Mouse (Mus musculus): ENCODE measurements around the gene Rilpl1. TPM values are rescaled to one million over a fixed set of nuclear protein-coding genes. Genes with fewer than 3 reads are reported as not detected.
"Not testable (repeated sequence)": the region's sequence is repeated elsewhere in the genome, so short reads cannot be mapped to it uniquely, and the experiment has no call there.

The Rilpl1 gene
- total RNA-seq, 2 experiments from 2014 or later, result 68.7 to 72.1 TPM

DNA sequence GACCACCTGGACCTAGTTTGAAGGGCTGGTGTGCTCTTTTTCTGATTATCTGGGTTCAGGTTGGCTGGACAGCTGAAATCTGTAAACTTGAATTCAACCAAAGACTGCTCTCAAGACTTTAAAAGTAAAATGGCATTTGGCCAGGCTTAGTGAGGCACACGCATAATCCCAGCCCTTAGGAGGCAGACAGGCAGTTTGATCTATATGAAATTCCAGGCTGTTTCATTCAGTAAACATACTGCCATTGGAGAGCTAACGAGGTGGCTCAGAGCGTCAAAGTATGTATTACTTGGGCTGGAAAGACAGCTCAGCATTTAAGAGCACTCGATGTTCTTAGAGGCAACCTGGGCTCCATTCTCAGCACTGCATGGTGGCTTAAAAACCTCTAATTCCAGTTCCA, 39.5 kb downstream of the Rilpl1 start:
- DNase-seq, result no peak

DNA sequence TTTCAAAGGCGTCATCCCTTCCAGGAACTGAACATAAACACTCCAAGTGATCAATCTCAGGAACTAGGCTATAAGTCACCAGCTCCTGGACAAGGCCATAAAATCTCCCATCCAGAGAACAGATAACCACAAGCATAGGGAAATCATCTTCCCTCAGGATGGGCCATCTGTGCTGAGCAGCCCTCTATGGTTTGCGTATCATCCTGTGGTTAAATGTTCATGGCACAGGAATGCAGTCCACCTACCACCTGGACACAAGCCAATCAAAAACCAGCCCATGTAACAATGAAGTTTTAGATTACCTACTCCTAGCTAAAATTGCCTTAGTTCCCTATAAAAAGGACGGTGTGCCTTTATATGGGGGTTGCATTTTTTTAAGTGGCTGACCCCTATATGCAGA, 42.3 kb downstream of the Rilpl1 start:
- no peak for DNase-seq

DNA sequence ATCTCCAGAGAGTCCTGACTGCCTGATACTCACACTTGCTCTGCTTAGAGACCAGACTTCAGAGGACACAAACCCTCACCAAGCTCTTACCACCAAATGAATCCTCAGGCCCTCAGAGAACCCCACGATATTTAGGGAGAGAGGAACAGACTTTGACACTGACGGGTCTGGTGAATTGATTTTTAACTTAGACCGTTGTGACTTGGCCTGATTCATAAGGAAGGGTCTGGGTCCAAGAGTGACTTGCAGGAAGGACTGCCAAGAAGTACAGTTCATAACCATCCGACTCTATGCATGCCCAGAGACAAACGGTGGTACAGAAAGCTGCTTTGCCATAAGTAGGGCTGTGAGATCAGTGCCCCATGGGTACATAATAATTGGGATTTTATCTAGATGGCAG, 45.5 kb downstream of the Rilpl1 start:
- DNase-seq, result no peak

DNA sequence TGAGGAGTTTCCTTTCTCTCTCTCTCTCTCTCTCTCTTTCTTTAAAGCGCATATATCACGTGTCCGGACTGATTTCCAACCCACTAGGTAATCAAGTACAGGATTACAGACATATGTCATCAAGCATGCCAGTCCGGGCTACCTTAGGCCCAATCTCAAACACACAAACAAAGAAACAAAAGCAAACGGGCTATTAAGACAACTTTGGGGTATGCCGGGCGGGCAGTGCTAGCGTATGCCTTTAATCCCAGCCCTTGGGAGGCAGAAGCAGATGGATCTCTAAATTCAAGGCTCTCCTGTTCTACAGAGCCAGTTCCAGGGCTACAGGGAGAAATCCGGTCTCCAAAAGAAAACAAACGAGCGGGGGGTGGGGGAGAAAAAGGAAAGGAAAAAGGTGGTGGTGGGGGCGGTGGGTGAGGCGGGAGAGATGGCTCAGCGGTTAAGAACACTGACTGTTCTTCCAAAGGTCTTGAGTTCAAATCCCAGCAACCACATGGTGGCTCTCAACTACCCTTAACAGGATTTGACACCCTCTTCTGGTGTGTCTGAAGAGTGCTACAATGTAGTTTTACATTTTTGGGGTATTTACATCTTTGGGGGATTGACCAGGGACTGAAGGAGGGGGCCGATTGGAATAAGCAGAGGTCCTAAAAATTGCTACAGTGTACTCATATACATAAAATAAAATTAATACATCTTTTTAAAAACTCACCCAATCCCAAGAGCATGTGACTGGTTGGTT, 47.4 kb downstream of the Rilpl1 start:
- DNase-seq, result no peak

DNA sequence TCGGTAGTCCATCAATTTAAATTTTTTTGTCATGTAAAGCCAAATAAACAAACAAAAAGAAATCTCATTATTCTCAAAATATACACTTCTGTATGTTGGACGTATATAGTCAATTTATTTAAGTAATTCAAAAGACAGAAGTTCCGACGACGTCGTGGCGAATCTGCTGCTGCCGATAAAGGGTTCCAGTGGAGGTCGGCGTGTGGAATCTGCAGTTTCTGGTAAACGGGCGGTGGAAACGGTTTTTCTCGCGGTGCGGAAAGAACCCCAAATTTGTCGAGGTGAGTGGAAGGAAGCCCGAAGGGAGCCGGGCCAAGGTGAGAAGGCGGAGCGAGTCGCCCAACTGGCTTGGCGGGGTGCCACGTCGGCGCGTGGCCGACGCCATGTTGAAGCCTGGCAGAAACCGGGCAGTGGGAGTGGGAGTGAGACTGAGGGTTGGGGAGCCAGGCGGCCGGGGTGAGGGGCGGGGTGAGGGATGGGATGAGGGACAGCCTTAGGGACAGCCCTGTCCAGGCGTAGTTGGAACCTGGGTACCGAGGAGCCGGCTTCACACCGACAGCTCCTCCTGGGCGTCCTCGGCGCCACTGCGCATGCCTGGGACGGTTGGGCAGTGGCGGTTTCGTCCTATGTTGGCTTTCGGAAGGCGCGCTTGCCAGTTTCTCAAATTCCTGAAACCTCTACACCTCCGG, 48.1 kb downstream of the Rilpl1 start, which contains the start of gene Snrnp35:
Snrnp35 (plus strand) TSS at position 169 of the 689 bp plus-strand sequence.
- peak; percentile 87 for DNase-seq

DNA sequence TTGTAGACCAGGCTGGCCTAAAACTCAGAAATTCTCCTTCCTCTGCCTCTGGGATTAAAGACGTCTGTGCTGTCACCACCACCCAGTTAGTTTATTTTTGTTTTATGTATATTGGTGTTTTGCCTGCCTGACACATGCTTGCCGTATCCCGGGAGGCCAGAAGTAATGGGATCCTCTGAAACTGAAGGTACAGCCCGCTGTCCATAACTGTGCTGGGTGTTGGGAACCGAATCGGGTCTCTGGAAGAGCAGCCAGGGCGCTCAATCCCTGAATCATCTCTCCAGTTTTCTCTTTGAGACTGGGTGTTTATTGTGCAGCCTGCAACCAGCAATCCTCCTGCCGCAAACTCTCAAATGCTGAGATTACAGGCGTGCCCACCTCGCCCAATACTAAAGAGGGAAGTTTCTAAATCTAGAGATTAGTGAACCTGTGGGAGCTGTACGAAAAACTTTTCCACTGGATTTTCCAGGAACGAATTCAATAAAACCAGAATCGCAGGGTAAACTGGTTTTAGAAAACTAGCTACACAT, 48.7 kb downstream of the Rilpl1 start:
- no peak for DNase-seq

DNA sequence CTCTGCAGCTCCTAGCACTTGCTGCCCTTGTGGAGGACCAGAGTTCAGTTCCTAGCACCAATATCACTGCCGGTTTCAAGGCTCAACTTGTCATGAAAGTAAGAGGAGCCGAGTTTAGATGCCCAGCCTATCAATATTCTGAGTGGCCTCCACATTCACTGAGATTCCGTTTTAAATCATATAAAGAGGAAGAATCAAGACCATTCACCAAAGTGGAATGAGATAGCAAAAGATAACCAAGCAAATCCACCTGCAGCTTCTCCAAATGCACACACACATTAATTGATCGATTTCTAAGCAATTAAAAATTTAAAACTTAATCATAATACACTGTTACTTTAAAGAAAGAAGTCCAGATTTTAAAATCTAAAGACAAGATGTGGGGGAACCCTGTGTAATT, 49.5 kb downstream of the Rilpl1 start:
- no peak for DNase-seq

DNA sequence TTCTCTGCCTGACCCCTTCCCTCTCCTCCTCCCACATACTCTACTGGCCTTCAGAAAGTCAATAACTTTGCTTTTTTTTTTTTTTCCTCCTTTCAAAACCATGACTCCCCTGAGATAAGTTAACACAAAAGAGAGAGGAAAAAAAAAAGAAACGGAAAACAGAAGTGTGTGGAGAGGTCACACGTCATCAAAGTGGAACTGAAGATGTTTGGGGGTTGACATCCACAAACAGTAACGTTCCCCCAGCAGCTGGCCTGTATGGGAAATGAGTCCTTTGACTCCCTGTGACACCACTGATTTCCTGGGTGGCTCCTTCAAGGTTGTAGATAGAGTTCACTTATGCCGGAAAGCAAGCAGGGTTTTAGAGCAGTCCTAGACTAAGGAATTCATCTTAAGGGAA, 51.1 kb downstream of the Rilpl1 start:
- no peak for DNase-seq

DNA sequence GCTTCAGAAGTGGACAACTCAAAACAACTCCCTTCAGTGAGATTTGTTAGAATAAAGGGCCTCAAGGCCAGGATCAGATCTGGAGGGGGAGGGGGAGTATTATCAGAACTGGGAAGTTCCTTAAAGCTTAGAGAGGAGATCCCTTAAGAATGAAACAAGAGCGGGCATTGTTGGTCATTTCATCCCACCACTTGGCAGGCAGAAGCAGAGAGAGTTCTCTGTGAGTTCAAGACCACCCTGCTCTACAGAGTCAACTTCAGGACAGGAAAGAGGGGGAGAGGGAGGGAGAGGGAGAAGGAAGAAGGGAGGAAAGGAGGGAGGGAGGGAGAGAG, 52.4 kb downstream of the Rilpl1 start:
- no peak for DNase-seq

DNA sequence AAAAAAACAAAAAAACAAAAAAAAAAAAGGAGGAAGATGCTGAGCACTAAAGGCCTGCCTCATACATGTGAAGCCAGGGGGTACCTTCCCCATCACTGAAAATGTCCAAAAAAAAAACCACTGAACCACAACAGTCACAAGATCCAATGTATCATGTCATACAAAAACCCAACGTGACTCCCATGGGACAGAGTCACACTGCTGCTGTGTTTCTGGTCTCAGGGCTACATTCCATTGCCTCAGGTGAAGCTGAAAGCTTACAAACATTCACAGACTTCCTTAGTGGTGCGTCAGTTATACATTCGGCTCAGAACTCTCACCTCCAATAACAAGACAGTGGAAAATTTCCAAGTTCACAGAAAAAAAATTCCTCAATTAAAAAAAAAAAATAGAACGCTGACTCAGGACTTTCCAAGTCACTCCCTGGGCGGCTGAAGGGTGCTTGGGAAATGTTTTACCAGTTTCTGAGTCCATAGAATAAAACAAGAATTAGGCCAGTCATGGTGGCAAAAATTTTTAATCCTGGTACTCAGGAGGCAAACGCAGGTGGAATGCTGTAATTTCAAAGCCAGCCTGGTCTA, 60.5 kb downstream of the Rilpl1 start:
- DNase-seq, result no peak

DNA sequence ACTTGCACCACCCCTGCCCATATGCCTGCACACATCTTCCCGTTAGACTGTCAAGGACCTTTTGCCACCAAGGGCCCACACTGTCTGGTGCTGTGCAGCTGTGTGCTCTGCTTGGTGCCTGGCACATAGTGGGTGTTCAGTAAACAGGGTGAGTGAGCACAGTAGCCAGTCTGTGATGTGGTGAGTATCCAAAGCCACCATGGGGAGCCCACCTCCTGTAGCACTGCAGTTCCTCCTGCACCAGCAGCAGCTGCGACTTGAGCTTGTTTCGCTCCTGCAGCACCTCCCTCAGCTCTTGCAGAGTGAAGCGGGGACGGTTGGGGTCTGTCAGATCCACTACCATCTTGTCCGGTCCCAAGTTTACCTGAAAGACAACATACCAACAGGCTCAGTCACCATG, 61.7 kb downstream of the Rilpl1 start:
- DNase-seq, result no peak

DNA sequence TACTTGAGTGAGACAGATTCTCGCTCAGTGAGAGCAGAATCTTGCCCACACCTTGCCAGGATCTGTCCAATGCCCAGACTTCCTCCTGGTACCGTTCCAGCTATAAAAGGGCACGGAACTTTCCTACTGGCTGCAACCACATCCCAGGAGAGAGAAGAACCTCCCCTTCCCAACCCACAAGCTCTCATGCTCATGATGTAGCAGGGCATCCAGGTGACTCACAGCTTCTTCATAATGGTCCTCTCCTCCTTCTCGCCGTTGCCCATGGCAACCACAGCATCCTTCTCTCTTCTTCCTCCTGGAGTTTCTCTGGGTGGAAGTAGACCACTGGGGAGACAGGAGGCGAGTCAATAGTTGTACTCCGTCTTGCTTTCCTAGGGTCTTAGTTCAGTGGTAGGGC, 62.8 kb downstream of the Rilpl1 start:
- no peak for DNase-seq

DNA sequence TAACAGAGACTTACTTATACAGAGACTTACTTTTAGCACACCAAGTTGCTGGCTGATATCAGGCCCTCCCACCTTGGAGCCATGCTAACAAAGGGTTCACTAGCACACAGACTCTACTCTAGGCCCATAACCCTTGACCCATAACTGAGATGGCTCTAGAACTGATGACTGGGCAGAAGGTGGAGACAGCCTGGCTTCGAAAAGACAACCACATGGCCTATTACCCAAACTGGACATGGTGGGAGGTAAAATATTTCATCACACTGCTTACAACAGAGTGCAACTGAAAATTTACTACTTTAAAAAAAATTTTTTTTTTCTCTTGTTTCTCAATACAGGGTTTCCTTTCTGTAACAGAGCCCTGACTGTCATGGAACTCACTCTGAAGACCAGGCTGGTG, 63.4 kb downstream of the Rilpl1 start:
- DNase-seq, result no peak

DNA sequence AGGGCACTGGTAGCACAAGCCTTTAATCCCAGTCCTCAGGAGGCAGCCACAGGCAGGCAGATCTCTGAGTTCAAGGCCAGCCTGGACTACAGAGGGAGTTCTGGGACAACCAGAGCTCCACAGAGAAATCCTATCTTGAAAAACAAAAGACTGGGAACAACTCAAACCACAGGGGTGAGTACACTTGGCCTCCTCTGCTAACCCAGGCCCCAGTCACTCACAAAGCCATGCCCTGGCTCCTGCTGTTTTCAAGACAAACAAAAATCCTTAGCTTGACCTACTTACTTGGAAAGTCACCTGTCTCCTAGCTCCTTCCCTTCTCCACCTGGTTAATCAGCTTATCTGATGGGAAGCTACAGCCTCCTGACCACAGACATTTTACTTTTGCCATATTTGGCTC, 66.3 kb downstream of the Rilpl1 start:
- DNase-seq, result no peak

DNA sequence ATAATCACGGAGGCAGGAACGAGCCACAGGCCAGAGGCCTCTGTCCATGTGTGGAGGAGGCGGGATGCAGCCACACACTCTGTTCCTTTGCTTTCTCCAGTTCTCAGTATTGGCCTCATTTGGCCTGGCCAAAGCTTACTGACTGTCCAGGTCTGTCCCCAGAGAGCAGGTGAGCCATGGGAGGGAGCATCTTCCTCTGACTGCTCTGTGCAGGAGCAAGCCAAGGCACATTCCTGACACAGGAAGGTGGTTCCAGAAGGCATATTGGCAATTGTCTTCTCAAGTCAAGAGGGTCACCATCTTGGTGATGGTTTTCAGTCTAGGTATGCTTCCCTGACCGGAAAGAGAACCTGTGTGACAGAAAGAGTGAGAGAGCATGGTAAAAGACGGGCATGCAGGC, 67.7 kb downstream of the Rilpl1 start:
- DNase-seq, result no peak

DNA sequence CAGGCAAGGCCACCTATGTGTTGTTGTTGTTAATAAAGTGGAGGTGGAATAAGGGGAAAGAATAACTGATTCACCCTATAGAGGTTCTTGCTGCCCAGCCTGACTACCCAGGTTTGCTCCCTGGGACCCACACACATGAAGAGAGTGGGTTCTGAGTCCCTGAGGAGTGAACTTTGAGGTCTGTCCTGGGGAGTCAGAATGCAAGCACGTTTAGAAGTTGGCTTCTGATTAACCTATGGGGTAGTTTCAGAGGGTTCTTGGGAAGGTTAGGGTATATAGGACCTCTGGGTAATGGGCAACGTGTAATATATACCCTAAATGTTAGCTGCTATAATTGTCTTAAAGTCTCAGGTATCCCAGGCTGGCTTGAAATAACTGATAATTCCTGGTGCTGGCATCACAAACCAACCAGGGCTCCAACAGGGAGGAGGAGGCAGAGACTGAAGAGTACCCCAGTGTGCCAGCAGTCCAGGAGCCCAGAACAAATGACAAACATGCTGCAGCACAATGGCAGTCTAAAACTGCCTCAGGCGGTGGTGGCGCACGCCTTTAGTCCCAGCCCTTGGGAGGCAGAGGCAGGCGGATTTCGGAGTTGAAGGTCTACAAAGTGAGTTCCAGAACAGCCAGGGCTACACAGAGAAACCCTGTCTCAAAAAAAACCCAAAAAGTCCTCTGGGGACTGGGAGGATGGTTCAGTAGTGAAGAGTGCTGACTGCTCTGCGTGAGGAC, 68.7 kb downstream of the Rilpl1 start:
- no peak for DNase-seq

DNA sequence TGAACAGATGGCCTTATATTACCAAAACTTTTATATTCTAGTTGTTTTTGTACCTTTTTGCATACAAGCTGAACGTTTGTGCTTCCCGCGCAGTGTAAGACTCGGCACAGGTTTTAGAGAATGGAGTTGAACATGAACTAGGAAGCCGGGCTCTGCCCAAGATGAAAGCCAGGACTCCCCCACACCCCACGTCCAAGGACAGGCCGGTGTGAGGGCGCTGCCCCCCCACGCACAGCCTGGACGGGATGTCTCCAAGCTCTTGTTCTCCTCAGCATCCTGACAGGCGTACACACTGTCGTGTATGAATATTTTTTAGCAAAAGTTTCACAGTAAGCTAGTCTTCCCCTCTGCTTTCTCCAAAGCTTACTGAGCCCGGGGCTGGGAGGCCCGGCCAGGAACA, 70.3 kb downstream of the Rilpl1 start:
- not testable (repeated sequence) for DNase-seq

DNA sequence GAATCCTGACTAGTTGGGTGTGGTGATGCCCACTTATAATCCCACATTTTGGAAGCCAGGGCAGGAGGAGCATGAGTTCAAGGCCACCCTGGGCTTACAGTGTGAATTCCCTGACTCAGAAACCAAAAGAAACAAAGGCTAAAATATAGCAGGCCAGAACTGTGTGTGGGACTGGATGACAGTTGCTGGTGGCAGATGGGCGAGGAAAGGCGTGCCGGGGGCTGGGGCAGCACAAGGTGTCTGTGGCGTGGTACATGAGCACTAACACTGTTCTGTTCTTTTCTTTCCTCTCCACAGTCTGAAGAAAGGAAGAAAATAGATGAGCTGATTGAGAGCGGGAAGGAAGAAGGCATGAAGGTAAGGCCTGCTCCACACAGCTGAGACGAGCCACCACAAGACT, 74.4 kb downstream of the Rilpl1 start:
- DNase-seq, result no peak

DNA sequence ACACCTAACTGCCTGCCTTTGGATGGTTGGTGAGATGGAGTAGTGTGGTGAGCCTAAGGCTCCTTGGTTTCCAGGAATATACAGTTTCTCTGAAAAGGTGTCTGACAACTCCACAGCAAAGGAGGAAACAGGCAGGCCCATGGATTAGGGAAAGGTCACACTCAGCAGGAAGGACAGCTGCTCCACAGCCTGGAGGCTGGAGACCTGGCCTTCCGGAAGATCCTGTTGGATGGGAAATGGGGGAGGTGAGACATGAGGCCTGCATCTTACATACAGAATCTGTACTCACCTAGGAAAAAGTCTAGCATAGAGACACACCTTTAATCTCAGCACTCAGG, 77.1 kb downstream of the Rilpl1 start:
- DNase-seq, result no peak

DNA sequence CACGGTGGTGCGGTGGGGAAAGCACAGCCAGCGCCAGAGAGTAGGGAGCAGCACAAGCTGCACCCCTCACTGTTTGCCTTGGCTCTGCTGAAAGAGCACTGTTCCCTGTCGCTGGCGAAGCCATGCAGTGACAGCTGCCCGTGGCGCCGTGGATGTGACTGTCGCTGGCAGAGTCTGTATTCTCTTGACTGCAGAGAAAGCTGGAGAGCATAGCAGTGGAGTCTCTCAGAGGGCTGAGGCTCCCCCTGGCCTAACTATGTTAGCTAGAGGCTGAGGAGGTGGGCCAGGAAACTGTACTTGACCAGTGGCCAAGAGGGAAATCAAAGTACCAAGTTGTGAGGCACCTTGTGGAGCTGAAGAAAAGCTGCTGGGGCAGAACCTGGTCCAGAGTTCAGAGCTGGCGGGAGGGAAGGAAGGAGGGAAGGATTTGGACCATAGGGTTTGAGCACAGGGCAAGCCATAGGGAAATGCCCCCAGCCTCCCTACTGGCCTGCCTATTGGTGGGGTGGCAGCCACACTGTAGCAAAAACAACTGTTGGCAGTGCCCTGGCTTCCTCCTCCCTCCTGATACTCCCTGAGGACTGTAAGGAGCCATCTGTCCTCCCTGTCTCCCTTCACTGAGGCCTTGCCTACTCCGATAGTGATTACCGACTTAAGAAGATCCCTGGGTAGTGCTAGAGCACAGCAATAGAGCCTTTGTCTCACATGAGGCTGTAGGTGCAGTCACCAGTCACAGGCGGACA, 77.7 kb downstream of the Rilpl1 start:
- peak; percentile 82 to 83 for DNase-seq

DNA sequence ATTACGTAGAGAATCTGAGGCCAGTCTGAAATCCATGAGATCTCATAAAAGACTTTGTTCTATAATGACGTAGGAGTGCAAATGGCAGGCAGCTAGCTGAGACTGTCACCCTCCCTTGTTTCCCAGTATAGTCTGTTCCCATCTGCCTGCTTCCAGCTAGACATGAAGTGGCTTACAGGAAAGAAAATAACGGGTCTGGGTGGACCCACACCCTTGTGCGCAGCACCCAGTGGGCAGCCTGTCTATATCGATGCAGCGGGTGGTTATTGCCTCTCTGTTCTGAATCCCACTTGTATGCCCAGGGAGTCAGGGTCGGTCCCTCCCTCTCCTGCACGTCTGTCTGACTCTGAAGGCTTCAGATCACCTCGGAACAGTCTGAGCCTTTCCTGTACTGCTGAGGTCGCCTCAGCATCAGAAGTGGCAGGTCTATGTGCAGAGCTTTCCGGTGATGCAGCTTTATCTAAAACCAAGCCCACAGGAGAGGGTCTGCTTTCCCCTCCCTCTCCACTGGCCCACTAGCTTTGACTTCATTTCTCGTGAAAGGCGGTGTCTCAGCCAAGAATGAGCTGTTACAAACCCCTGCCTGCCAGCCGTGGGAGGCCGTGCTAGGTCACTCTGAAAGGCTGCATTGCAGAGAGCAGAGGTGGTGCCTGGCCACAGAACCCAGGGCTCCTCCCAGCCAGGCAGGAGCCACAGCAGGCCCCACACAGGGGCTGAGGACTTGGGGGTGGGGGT, 78.5 kb downstream of the Rilpl1 start:
- DNase-seq, result peak; percentile 53 to 62
